Mouse (Mus musculus): ENCODE measurements around the gene Ctdsp2. TPM values are rescaled to one million over a fixed set of nuclear protein-coding genes. Genes with fewer than 3 reads are reported as not detected.

The Ctdsp2 gene
- total and polyA plus RNA-seq, 2 experiments from 2014 or later, result 14.4 to 56.0 TPM

GRCm38 (mm10) chr10:126952375-126952774, 26.1 kb upstream of the Ctdsp2 start:
- Histone ChIP-seq H3K9ac (no peak overlapping the region), H3K4me3 (ENCODE audit: low read depth, low read length) (no peak overlapping the region), H3K27ac (ENCODE audit: low read depth, low read length) (no peak overlapping the region), H3K4me2 (ENCODE audit: low read depth) (no peak overlapping the region), H3K9me3 (ENCODE audit: low read length) (no peaks in the 10 kb centered on the region), H3K27me3 (ENCODE audit: insufficient read depth, low read length) (no peaks in the 10 kb centered on the region), H3K36me3 (ENCODE audit: insufficient read depth) (no peaks in the 10 kb centered on the region), H3K4me1 (ENCODE audit: insufficient read depth) (peaks cover 10% of the 10 kb centered on the region)
- WGBS, result 97% methylated on average over 1 of the region's 1 CpGs
- DNase-seq (no peak), ATAC-seq (no peak)
- peak; percentile 10; the same call in 1 of the 2 replicates for TF ChIP-seq CTCF (IDR thresholded peaks at IDR 0.05; ENCODE audit: low read depth)

GRCm38 (mm10) chr10:126953029-126953471, 25.5 kb upstream of the Ctdsp2 start:
- no peak for TF ChIP-seq CTCF (IDR thresholded peaks at IDR 0.05; ENCODE audit: low read depth)
- peak; percentile 38 for DNase-seq
- Histone ChIP-seq H3K4me2 (ENCODE audit: low read depth) (no peak overlapping the region), H3K4me3 (ENCODE audit: low read depth, low read length) (no peak overlapping the region), H3K27me3 (ENCODE audit: insufficient read depth, low read length) (no peaks in the 10 kb centered on the region), H3K4me1 (ENCODE audit: insufficient read depth) (peaks cover 15% of the 10 kb centered on the region), H3K9me3 (ENCODE audit: low read length) (no peaks in the 10 kb centered on the region), H3K9ac (no peak overlapping the region), H3K27ac (ENCODE audit: low read depth, low read length) (0 out of 2 replicates have a peak overlapping the region, but pooled peaks have one; percentile 2), H3K36me3 (ENCODE audit: insufficient read depth) (no peaks in the 10 kb centered on the region)
- 64% methylated on average over 3 of the region's 3 CpGs for WGBS
- ATAC-seq, result no peak

GRCm38 (mm10) chr10:126956692-126957358, 21.7 kb upstream of the Ctdsp2 start:
- H3K4me2 ChIP-seq (ENCODE audit: low read depth), result peak overlapping the region; percentile 32
- DNase-seq (no peak), ATAC-seq (no peak)
- peaks cover 15% of the 10 kb centered on the region for H3K4me1 ChIP-seq (ENCODE audit: insufficient read depth)
- no peaks in the 10 kb centered on the region for H3K9me3 ChIP-seq (ENCODE audit: low read length)
- H3K4me3 ChIP-seq (ENCODE audit: low read depth, low read length), result no peak overlapping the region
- H3K9ac ChIP-seq, result peak overlapping the region; percentile 26
- H3K27ac ChIP-seq (ENCODE audit: low read depth, low read length), result peak overlapping the region; percentile 88
- TF ChIP-seq CTCF (IDR thresholded peaks at IDR 0.05; ENCODE audit: low read depth), result no peak
- H3K36me3 ChIP-seq (ENCODE audit: insufficient read depth), result no peaks in the 10 kb centered on the region
- H3K27me3 ChIP-seq (ENCODE audit: insufficient read depth, low read length), result no peaks in the 10 kb centered on the region
- 3% methylated on average over 15 of the region's 15 CpGs for WGBS

DNA sequence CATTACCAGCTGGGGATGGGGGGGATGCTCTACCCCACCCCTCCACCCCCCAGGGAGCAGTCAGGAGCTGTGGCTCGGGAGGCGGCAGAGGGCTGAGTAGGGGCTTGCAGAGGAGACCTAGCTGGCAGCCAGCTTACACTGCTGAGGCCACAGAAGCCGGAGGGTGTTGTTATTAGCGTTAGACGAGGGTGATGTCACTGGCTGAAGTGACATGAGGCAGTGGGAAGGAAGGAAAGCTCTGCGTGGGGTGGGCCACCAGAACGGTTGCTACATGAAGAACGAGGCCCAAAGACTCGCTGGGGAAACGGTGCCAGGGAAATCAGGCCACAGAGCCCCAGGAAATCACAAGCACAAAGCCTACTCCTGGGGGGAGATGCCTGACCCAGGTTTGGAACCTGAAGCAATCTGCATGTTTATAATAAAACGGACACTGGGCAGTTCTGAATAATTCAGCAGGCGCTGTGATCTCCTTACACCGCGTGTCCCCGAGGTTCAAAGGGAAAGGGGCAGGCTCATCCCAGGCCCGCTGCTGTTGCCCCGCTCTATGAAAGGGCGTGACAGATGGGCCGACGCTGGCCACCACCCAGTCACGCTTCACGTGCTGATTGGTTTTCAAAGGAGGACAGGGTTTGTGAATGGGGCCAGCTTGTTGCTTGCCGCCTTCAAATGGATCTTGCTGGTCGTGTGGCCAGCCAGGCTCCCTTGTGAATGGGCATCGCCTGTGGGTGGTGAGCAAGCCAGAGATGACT, 21.0 kb upstream of the Ctdsp2 start:
- no peaks in the 10 kb centered on the region for H3K36me3 ChIP-seq (ENCODE audit: insufficient read depth)
- no peaks in the 10 kb centered on the region for H3K9me3 ChIP-seq (ENCODE audit: low read length)
- ATAC-seq, result peak; percentile 80
- H3K4me1 ChIP-seq (ENCODE audit: insufficient read depth), result peaks cover 15% of the 10 kb centered on the region
- under 1% methylated on average over 25 of the region's 25 CpGs for WGBS
- peak; percentile 84 for DNase-seq
- TF ChIP-seq CTCF (IDR thresholded peaks at IDR 0.05; ENCODE audit: low read depth), result 0 out of 2 replicates have a peak, but pooled peaks have one; percentile 13
- peak overlapping the region; percentile 26 for H3K9ac ChIP-seq
- no peaks in the 10 kb centered on the region for H3K27me3 ChIP-seq (ENCODE audit: insufficient read depth, low read length)
- H3K4me3 ChIP-seq (ENCODE audit: low read depth, low read length), result 0 out of 2 replicates have a peak overlapping the region, but pooled peaks have one; percentile 5
- peak overlapping the region; percentile 88 for H3K27ac ChIP-seq (ENCODE audit: low read depth, low read length)
- H3K4me2 ChIP-seq (ENCODE audit: low read depth), result peak overlapping the region; percentile 32

GRCm38 (mm10) chr10:126960496-126960895, 18.0 kb upstream of the Ctdsp2 start:
- H3K27me3 ChIP-seq (ENCODE audit: insufficient read depth, low read length), result no peaks in the 10 kb centered on the region
- no peak overlapping the region for H3K4me3 ChIP-seq (ENCODE audit: low read depth, low read length)
- 83% methylated on average over 8 of the region's 8 CpGs for WGBS
- no peaks in the 10 kb centered on the region for H3K9me3 ChIP-seq (ENCODE audit: low read length)
- DNase-seq (no peak), ATAC-seq (no peak)
- H3K9ac ChIP-seq, result no peak overlapping the region
- no peaks in the 10 kb centered on the region for H3K36me3 ChIP-seq (ENCODE audit: insufficient read depth)
- H3K4me1 ChIP-seq (ENCODE audit: insufficient read depth), result peaks cover 15% of the 10 kb centered on the region
- no peak for TF ChIP-seq CTCF (IDR thresholded peaks at IDR 0.05; ENCODE audit: low read depth)
- no peak overlapping the region for H3K4me2 ChIP-seq (ENCODE audit: low read depth)
- H3K27ac ChIP-seq (ENCODE audit: low read depth, low read length), result no peak overlapping the region

GRCm38 (mm10) chr10:126961757-126962156, 16.8 kb upstream of the Ctdsp2 start:
- H3K27me3 ChIP-seq (ENCODE audit: insufficient read depth, low read length), result no peaks in the 10 kb centered on the region
- peaks cover 12% of the 10 kb centered on the region for H3K4me1 ChIP-seq (ENCODE audit: insufficient read depth)
- peak overlapping the region; percentile 85 for H3K27ac ChIP-seq (ENCODE audit: low read depth, low read length)
- ATAC-seq (peak; percentile 12; the same call in 1 of the 2 replicates), DNase-seq (peak; percentile 82)
- H3K4me2 ChIP-seq (ENCODE audit: low read depth), result no peak overlapping the region
- TF ChIP-seq CTCF (IDR thresholded peaks at IDR 0.05; ENCODE audit: low read depth), result no peak
- no peak overlapping the region for H3K4me3 ChIP-seq (ENCODE audit: low read depth, low read length)
- no peak overlapping the region for H3K9ac ChIP-seq
- H3K9me3 ChIP-seq (ENCODE audit: low read length), result no peaks in the 10 kb centered on the region
- H3K36me3 ChIP-seq (ENCODE audit: insufficient read depth), result no peaks in the 10 kb centered on the region
- 40% methylated on average over 10 of the region's 10 CpGs for WGBS
